Mouse (Mus musculus) heart, adult 2 months (tissue): ENCODE data around the gene Gm20388.

Experiments used
- CTCF ChIP-seq: fragments of 200-600 bp; IDR thresholded peaks from 2 replicates; pipeline ENCODE4 v1.8.1; 2022; ENCODE audit warnings: antibody characterized with exemption, mild to moderate bottlenecking, moderate library complexity
- POLR2A ChIP-seq: fragments of 200-500 bp; IDR thresholded peaks from 2 replicates; pipeline ENCODE4 v1.6.1; 2011; ENCODE audit warnings: mild to moderate bottlenecking, low read depth, low read length, control low read depth; ENCODE audit not compliant: insufficient read depth

DNA sequence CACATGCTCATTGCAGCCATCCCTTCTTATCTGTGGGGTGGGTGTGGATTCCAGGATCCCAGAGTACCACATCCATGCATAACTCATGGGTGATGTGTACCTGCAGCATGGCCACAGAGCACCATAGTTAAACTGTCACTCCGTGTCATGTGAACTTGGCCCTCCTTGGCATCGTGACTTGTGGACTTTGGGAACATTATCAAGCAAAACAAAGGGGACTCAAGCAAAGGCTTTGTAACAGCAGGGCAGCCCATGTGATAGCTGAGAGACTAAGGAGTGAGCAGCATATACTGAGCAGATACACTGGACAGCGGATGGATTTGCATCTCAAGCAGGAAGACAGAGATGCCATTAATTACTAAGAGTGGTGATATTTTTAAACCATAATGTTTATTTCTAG is 2188.1 kb downstream of the Gm20388 start:
- TF ChIP-seq CTCF (no peak), POLR2A (no peak)
